Mouse (Mus musculus): ENCODE measurements around the gene Dcbld1. TPM values are rescaled to one million over a fixed set of nuclear protein-coding genes. Genes with fewer than 3 reads are reported as not detected.
A peak's percentile ranks its signal among the peaks of the same experiment; 100 is the strongest.

The Dcbld1 gene
- 20.0 and 22.6 TPM in 2 replicates for polyA plus RNA-seq (2016; fragmentation: Nextera tagmentation; extraction: Ambion mirVana)

DNA sequence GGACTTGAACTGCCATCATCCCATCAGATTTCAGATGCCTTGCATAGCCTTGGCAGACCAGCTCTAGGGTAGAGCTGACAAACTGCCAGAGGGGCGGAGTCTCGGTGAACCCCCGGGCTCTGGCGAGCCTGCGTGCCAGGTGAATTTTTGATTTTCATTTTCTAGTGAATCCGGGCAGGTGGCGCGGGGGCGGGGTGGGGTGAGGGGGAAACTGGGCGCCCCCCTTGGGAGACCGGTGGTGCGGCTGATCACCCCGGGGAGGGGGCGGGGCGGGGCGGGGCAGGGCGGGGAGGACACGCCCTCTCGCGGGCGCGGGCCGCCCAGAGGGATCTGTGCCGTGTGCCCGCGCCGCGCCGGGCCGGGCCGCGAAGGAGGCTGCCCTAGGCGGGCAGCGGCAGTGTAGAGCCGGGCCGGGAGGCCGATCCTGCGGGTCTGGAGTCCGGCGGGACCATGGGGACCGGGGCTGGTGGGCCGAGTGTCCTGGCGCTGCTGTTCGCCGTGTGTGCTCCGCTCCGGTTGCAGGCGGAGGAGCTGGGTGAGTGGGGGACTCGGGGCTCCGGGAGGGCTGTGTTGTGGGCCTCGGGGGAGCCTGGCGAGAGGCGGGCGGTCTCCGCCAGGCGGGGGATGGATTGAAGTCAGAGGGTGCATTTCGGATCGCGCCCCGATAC, at the start of gene Dcbld1:
Gene Dcbld1, plus strand, starts transcription at position 319 of the 668 bp plus-strand sequence.
- H3K4me3 ChIP-seq = peak within 1 kb of the TSS; percentile 72
- peaks cover 12% of the 10 kb centered on the region for H3K4me1 ChIP-seq (replicated peaks)
- DNase-seq (ENCODE audit: low spot score) = peak; percentile 72
- WGBS = under 1% methylated on average over 54 of the region's 60 CpGs
- peak within 1 kb of the TSS; percentile 92 for H3K27ac ChIP-seq
- peaks cover 5% of the 10 kb centered on the region; the same call in 1 of the 2 replicates for H3K27me3 ChIP-seq (ENCODE audit: insufficient read depth, poor library complexity, severe bottlenecking)
- 0 out of 2 replicates have a peak, but pooled peaks cover 6% of the 10 kb centered on the region for H3K36me3 ChIP-seq
- no peaks in the 10 kb centered on the region for H3K9me3 ChIP-seq

DNA sequence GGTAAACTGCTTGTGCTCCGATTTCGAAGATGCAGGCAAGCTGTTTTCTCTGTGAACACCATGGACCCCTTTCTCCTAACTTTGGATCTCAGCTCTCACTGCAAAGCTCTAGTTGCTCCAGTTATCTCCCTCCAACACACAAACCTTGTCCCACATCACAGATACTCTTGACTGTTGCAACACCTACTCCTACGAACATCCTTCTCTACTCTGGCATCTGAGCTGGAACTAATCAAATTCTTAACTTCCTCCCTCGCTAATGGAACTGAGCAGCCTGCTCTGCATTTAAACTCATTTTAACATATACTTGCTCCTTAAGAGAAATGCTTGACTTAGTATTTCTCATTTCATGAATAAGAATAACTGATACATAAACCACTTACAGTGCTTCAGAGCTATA, 47.5 kb upstream of the Dcbld1 start:
- DNase-seq (ENCODE audit: low spot score) = no peak
- Histone ChIP-seq H3K27me3 (ENCODE audit: insufficient read depth, poor library complexity, severe bottlenecking) (no peaks in the 10 kb centered on the region), H3K27ac (no peak overlapping the region), H3K4me1 (replicated peaks) (no peaks in the 10 kb centered on the region), H3K9me3 (no peaks in the 10 kb centered on the region), H3K4me3 (no peak overlapping the region), H3K36me3 (no peaks in the 10 kb centered on the region)
- 87% methylated on average over 4 of the region's 4 CpGs for WGBS

DNA sequence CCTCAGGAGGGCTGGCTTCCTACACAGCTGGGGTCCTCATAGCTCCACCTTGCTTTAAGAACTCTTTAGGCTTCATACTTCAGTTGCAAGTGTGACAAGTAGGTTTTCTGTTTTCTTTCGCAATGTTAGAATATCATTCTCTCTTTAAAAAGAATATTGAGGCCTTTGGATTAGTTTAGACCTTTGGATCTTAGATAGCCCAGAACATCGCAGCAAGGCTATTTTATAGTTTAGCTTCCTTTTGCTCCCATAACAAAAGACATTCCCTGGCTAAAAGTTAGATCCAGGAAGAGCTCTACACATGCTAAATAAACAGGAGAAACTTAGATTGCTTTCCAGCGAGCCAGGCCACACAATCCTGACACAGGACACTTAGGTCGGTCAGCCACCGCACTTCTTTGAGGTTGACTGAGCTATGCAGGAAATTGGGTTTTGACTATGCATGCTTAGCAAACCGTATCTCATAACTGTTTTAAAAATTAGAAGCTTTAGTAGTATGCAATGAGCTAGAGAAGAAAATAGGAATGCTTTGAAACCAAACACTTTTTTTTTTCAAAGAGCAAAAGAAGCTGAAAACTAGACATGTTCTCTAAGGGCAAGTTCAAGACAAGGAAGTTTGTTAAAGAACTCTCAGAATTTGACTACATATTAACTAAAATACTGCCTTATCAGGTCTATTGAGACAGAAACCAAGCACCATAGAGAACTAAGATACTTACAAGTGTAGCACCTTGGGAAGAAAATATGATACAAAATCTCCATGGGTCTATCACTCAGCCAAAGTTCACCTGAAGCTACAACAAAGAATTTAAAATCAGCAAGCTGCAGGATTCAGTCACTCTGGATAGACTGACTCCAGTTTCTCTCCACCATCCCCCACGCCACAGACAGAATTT, 38.2 kb upstream of the Dcbld1 start, which contains the start of gene Ros1:
Gene Ros1, minus strand, starts transcription at position 288 of the 896 bp plus-strand sequence.
- no peak within 1 kb of the TSS for H3K4me3 ChIP-seq
- no peaks in the 10 kb centered on the region for H3K4me1 ChIP-seq (replicated peaks)
- no peaks in the 10 kb centered on the region for H3K36me3 ChIP-seq
- WGBS = 81% methylated on average over 7 of the region's 7 CpGs
- no peaks in the 10 kb centered on the region for H3K27me3 ChIP-seq (ENCODE audit: insufficient read depth, poor library complexity, severe bottlenecking)
- no peaks in the 10 kb centered on the region for H3K9me3 ChIP-seq
- no peak within 1 kb of the TSS for H3K27ac ChIP-seq
- no peak for DNase-seq (ENCODE audit: low spot score)

DNA sequence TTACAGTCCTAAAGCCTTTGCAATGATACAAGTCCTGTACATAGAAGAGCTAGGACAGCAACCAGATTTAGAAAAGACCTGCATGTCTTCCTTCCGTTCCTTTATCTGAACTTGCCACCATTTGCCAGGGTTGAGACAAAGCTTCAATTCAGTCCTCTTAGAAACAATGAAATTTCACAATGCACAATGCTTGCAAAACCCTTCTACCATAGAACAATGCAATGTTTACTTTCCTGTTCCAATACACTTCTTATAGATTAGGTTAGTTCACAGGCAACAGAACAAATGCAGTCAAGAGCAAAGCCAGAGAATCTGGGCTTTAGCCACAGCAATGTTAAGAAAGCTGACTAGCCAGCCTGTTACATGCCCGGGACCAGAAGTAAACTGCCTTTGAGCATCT, 29.4 kb upstream of the Dcbld1 start:
- Histone ChIP-seq H3K27ac (no peak overlapping the region), H3K27me3 (ENCODE audit: insufficient read depth, poor library complexity, severe bottlenecking) (no peaks in the 10 kb centered on the region), H3K4me1 (replicated peaks) (no peaks in the 10 kb centered on the region), H3K9me3 (no peaks in the 10 kb centered on the region), H3K36me3 (no peaks in the 10 kb centered on the region), H3K4me3 (no peak overlapping the region)
- WGBS = 92% methylated on average over 2 of the region's 2 CpGs
- no peak for DNase-seq (ENCODE audit: low spot score)

DNA sequence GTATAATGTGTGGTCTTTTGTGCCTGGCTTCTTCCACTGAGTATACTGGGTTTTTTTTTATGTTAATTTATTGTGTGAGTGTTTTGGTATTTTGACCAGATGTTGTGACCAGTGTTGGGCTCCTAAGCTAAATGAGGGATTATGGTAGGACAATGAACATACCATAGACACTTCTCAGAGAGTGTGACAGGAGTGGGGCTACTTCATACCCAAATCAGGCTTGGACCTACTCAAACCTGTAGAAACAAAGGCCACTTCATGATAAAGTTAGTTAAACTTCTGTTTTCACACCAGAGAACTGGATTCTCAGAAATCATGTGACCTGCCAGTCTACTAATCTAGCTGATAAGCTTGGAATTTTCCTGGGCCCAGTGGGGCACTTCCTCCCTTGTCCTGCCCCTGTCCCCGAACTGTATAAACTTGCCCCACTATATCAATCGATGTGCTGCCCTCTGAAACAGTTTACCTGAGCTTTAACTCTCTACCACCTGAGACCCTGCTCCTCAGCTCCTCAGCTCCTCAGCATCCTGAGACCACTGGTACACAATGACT, 18.1 kb upstream of the Dcbld1 start:
- H3K27ac ChIP-seq = no peak overlapping the region
- no peak overlapping the region for H3K4me3 ChIP-seq
- no peaks in the 10 kb centered on the region for H3K27me3 ChIP-seq (ENCODE audit: insufficient read depth, poor library complexity, severe bottlenecking)
- no peaks in the 10 kb centered on the region for H3K4me1 ChIP-seq (replicated peaks)
- H3K9me3 ChIP-seq = no peaks in the 10 kb centered on the region
- no peak for DNase-seq (ENCODE audit: low spot score)
- H3K36me3 ChIP-seq = no peaks in the 10 kb centered on the region
- 68% methylated on average over 2 of the region's 2 CpGs for WGBS

DNA sequence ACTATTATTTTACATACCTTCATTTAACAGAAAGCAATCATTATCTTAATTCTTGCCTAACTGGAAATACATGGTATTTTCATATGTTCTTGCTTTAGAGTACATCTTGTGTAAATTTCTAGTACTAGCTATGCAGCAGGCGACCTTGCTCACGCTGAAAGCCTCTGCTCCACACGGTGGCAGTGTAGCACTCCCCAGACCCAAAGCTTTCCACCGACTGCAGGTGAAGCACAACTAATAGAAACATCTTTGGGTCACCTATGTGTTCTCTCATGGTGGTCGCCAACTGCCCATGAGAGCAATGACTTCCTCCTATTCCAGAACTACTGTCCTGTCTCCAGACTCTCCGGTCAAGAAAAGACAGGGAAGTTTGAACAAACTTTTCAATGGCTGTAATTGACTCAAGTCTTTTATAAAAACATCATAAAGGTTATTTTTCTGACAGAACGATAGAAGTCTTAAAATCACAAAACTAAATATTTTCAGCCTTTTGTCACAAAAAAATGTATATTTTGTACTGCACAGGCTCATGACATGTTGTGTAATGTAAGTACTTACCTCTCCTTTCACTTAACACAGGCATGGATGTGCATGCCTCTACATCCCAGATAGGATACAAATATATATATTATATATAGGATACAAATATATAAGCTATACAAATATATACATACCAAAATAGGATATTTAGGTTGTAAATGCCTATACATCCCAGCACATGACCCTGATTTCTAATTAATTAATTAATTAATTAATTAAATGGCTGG, 16.4 kb upstream of the Dcbld1 start:
- DNase-seq (ENCODE audit: low spot score) = peak; percentile 51
- Histone ChIP-seq H3K27me3 (ENCODE audit: insufficient read depth, poor library complexity, severe bottlenecking) (no peaks in the 10 kb centered on the region), H3K36me3 (no peaks in the 10 kb centered on the region), H3K4me1 (replicated peaks) (no peaks in the 10 kb centered on the region), H3K9me3 (no peaks in the 10 kb centered on the region), H3K27ac (no peak overlapping the region), H3K4me3 (no peak overlapping the region)
- 26% methylated on average over 7 of the region's 7 CpGs for WGBS

DNA sequence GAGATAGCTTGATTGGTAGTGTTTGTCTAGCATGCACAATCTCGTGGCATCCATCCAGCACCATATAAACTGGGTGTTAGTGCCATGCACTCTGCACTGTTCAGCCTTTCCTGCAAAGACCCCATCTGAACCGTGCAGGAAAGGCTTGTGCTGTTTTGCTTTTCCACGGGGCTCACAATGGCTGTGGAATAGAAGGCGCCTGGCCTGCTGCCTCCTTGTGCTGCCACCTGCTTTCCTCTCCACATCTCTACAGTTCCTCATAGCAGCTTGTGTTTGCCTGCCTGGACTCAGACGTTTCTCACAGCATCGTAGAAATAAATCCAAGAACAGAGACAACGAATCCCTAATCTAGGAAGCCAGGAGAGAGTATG, 15.9 kb upstream of the Dcbld1 start:
- H3K36me3 ChIP-seq = no peaks in the 10 kb centered on the region
- no peak for DNase-seq (ENCODE audit: low spot score)
- no peaks in the 10 kb centered on the region for H3K4me1 ChIP-seq (replicated peaks)
- no peaks in the 10 kb centered on the region for H3K27me3 ChIP-seq (ENCODE audit: insufficient read depth, poor library complexity, severe bottlenecking)
- no peak overlapping the region for H3K27ac ChIP-seq
- H3K9me3 ChIP-seq = no peaks in the 10 kb centered on the region
- no peak overlapping the region for H3K4me3 ChIP-seq
- 59% methylated on average over 7 of the region's 7 CpGs for WGBS

DNA sequence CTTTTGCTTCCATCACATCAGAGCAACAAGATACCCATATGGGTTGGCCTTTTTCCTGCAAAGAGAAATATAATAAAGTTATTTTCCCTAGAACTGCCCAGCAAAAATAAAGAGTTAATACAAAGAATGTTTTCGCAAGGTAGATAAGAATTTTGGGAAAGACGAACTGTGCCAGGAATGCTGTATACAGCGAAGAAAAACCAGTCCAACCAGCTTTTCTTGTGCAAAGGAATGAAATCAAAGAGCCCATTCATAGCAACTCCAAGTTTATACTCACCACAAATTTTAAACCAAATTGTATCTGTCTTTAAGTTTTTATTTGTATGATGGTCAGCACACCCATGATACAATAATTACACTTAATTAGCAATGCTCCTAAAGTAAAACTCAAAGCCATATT, 13.8 kb upstream of the Dcbld1 start:
- H3K9me3 ChIP-seq = no peaks in the 10 kb centered on the region
- H3K36me3 ChIP-seq = no peaks in the 10 kb centered on the region
- no peak overlapping the region for H3K4me3 ChIP-seq
- no peaks in the 10 kb centered on the region for H3K27me3 ChIP-seq (ENCODE audit: insufficient read depth, poor library complexity, severe bottlenecking)
- no peak for DNase-seq (ENCODE audit: low spot score)
- H3K4me1 ChIP-seq (replicated peaks) = no peaks in the 10 kb centered on the region
- WGBS = 74% methylated on average over 3 of the region's 3 CpGs
- no peak overlapping the region for H3K27ac ChIP-seq

DNA sequence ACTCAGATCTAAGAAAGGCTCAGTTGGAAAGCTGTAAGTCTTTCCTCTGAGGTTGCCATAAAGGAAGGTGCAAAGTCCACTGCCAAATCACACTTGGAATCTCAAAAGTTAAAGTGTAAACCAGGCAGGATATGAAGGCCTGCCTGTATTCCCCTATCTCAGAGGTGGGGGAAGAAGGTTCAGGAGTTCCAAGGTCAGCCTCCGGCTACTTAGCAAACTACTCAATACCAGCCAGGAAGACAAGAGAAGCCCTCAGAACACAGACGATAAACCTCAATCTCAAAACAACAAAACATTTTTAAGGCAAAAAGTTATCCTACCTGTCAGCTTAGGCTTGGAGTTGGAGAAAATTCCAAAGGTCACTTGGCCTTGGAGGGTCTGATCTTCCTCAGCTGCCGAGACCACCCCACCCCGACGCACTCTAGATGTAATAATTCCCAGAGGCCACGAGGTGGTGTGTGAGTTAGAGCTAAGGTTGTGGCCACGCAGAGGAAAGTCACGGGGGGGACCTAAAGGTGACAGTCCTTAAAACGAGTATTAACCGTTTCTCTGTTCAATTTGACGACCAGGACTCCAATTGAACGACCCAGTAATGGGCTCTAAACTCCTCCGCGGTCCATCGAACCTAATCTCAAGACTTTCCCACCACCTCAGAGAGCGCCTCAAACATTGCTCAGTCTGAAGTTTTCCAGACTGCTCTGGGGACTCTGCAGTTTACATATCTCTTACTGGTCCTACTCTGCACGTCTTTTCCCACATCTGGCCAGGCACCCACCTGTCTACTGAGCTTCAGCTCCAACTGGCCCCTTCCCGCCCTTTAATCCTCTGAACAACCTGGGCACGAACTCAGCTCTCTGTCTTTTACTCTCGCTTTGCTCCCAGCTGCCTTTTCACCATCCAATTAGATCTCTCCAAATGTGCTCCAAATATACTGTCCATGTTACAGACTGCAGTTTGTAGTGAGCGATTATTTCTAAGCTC, 933 bp upstream of the Dcbld1 start:
- no peaks in the 10 kb centered on the region for H3K9me3 ChIP-seq
- DNase-seq (ENCODE audit: low spot score) = peak; percentile 34
- H3K4me1 ChIP-seq (replicated peaks) = peaks cover 12% of the 10 kb centered on the region
- peaks cover 5% of the 10 kb centered on the region; the same call in 1 of the 2 replicates for H3K27me3 ChIP-seq (ENCODE audit: insufficient read depth, poor library complexity, severe bottlenecking)
- H3K36me3 ChIP-seq = 0 out of 2 replicates have a peak, but pooled peaks cover 6% of the 10 kb centered on the region
- peak overlapping the region; percentile 72 for H3K4me3 ChIP-seq
- WGBS = 13% methylated on average over 21 of the region's 21 CpGs
- H3K27ac ChIP-seq = no peak overlapping the region

DNA sequence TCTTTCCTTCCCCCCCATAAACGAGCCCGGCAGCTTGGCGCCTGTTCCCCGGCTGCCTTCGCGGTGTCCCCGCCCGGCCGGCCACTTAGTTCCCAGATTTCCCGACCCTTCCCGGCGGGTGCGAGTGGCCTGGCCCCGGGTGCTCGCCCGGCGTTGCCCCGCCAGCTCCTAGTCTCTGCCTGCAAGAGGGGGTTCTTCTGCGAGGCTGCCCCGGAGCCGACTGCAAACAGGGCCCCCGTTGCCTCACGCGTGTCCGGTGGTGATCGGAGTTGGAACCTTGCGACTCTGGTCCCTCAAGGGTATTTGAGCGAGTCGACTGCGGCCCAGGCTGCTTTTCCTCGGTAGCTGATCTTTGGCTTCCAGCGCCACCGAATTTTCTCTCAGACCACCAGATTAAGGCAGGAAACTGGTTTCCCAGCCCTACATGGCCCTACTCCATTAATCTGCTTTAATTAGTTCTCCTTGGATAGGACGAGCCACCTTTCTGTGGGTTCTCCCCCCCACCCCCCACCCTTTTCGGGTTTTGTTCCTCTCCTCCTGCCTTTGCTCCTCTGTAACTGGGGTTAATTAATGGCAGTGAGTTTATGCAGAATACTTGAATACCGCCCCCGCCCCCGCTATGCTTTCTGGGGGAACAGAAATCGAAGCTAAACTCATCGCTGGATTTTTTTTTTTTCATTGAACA, 692 bp downstream of the Dcbld1 start:
- Histone ChIP-seq H3K9me3 (no peaks in the 10 kb centered on the region), H3K27ac (peak overlapping the region; percentile 92), H3K36me3 (0 out of 2 replicates have a peak, but pooled peaks cover 6% of the 10 kb centered on the region), H3K27me3 (ENCODE audit: insufficient read depth, poor library complexity, severe bottlenecking) (peaks cover 5% of the 10 kb centered on the region; the same call in 1 of the 2 replicates), H3K4me3 (peak overlapping the region; percentile 72), H3K4me1 (replicated peaks) (peaks cover 12% of the 10 kb centered on the region)
- WGBS = under 1% methylated on average over 40 of the region's 40 CpGs
- DNase-seq (ENCODE audit: low spot score) = peak; percentile 63

DNA sequence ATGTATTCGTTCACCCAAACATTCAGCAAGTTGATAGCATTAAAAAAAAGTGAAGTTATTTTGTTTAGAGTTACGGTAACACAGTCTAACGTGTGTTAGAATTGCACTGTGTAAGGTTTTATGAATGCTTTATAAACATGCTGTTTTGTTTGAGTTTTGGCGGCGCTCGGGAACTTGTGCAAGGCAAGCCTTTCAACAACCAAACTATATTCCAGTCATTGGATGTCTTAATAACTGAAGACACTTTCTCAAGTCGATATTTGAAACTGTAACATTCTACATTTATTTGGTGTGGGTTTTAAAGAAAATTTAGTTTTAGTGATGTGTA, 1.2 kb downstream of the Dcbld1 start:
- no peaks in the 10 kb centered on the region for H3K9me3 ChIP-seq
- WGBS = 29% methylated on average over 7 of the region's 7 CpGs
- H3K4me3 ChIP-seq = peak overlapping the region; percentile 72
- H3K36me3 ChIP-seq = 0 out of 2 replicates have a peak, but pooled peaks cover 6% of the 10 kb centered on the region
- peaks cover 5% of the 10 kb centered on the region; the same call in 1 of the 2 replicates for H3K27me3 ChIP-seq (ENCODE audit: insufficient read depth, poor library complexity, severe bottlenecking)
- peaks cover 12% of the 10 kb centered on the region for H3K4me1 ChIP-seq (replicated peaks)
- peak overlapping the region; percentile 92; the same call in 1 of the 2 replicates for H3K27ac ChIP-seq
- DNase-seq (ENCODE audit: low spot score) = no peak

Data from hindbrain, embryonic 10.5 days (tissue).